Mouse (Mus musculus): ENCODE measurements at regions not wholly inside any gene's neighbourhood (a gene's known extent, or its start where the extent isn't known, plus 50 kb on each side); places are given as distances from the start of the nearest gene placed in this dataset.

DNA sequence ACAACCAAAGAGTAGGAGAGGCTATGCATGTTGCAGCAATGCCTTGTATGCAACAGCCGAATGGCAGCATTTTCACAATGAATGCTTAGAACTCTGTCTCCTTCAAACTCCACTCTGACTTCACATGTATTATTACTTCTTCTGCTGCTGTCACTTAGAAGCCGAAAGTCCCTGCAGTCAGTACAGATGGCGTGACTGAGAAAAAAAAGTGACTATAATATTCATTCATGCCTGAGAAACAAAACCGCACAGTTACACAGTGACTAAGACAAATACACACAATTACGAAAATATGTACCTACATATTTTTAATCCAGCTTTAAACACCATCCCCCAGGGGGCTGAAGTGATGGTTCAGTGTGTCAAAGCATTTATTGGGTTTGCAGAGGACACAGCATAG lies 154.8 kb upstream of the Pitx2 start:
- no peak for DNase-seq

DNA sequence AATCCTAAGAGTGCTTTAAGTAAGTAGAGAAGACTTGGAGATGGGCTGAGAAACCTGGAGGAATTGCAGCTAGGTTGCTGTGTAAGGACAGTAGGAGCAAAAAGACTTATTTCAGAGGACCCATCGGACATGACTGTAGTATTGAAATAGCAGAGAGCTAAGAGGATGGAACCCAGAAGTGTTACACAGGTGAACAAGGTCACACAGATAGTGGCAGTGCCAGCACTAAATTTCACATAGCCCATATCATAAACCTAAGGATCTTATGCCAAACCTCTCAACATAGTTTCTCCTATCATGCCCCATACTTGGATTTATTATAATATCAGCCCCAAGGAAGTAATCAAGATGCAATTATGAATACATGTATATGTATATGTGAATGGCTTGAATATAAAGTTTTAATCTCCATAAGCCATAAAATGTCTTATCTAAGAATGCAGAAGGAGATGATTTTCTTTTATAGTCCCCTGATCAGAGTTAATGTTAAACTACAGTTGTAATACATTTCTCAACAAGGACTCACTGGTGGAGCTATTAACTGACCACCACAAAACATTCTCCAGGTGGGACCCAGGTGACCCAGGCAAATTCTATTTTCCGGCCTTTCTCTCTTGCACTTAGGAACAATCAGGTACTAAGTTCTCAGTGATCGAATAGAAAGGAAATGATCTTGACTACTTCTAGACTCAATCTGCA lies 149.6 kb upstream of the Pitx2 start:
- DNase-seq = no peak

DNA sequence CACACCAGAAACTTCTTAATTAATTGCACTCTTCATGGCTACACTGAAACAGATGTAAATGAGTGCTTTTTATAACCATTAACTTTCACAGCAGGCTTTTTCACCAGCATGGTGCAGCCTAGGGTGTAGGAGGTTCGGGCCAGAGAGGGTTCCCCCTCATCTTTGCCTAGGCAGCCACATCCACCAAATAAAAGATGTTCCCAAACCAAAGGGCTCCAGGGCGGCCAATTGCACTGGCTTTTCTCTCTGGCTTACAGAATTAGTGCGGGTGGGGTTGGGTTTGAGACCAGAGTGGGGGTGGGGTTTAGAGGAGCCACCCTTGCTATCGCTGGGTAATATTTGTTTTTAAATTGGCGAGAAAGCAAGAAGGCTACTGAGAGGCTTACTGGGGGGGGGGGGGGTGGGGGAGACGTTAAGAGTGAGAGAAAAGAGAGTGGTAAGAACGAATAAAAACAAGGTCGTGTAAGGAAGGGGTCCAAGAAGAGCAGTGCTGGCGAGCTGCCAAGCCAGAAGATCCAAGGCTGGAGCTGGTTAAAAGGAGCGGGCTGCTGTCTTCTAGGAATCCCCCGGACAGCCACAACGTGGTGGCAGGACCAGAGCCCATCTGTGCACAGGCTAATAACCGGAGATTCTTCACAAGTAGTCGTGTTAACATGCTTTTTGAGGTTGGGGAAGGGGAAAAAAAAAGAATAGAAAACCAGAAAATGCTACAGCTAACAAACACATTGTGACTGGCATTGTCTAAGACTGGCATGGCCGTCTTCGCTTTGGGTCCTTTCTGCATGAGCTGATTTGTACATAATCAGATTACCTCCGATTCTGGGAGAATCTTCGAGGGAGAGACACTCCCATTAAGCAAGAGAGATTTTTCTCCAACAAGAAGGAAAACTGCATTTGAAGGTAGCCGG lies 134.0 kb upstream of the Pitx2 start:
- peak in 1 of 2 experiments; percentile 2 for DNase-seq

DNA sequence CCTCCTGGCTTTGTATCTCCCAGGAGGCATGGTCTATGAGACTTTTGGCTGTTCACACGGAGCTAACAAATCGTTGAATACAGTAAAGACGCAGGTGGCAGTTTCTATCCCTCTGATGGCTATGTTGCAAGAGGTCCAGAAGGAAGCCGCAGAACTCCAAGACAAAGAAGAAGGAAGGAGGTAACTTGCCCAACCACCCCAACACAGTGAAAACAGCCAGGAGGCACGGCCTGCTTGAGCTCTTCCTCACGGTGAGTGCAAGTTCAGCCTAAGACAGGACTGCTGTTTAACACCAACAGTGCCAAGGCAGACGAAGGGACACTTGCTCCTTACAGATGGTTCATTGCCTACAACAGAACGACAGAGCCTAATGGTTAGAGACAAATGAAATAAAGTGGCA lies 130.0 kb upstream of the Pitx2 start:
- no peak for DNase-seq

DNA sequence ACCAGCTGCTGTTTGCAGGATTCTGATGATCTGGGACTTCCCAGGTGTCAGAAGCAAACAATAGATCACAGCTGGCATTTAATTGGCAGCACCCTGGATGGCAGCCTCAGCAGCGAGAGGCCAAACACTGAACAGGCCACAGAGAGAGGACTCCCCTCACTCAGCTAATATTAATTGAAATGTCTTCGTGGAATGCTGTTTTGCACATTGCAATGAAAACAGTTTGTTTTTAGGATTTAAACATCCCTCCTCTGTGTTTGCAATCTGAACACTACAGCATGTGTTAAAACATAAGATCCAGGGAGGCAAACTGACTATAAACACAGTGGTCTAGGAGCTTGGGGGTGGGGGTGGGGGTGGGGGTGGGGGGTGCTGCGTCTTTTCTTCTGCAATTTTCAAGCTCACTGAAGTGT lies 129.2 kb upstream of the Pitx2 start:
- no peak for DNase-seq

- no peak for DNase-seq
Measured at GRCm38 (mm10) chr3:129071002-129071401, 128.7 kb upstream of the Pitx2 start.

GRCm38 (mm10) chr3:129076396-129076795 lies 123.3 kb upstream of the Pitx2 start:
- DNase-seq = no peak

DNA sequence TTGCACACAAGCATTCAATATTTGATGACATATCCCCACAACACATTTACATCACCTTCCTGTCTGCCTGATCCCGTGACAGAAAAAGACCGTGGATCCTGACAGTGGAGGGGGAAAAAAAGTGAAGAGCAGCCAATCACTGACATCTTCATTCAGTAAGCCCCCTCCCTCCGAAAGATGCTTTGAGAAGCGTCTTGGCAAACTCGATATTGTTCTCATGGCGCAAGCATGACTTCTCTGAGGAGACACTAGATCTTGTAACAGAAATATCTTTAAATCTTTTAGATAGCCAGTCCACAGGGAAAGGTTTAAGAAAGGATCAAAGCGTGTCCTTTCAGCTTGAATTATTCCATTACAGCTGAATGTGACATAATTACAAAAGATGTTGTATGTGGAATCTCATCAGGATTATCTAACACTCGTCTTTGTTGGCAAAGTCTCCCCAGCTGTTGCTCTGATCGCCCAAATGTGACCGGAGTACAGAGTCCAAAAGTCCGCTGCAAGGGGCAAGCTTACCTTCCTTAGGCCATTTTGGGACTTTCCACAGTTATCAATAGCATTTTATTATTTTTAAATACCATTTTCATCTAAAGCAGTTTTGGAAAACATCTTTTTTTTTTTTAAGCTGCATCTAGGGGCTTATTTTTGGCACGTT lies 95.8 kb upstream of the Pitx2 start:
- DNase-seq = peak in 1 of 2 experiments; percentile 3

- no peak for DNase-seq
Measured at GRCm38 (mm10) chr3:129104811-129105210, 94.9 kb upstream of the Pitx2 start.

DNA sequence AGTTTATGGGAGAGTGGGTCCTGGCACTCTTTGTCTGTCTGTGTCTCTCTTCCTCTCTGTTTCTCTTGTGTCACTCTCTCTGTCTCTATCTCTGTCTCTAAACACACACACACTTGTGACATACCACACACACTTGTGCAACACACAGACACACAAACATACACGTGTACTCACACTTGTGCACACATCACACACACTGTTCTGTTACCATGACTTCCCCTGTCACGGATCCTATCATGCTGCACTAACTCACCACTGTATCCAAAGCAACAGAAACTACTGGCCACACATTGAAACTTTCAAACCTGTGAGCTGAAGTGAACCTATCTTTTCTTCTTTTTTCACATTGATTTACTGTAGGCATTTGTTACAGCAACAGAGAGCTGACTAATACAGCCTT lies 93.5 kb upstream of the Pitx2 start:
- no peak for DNase-seq

DNA sequence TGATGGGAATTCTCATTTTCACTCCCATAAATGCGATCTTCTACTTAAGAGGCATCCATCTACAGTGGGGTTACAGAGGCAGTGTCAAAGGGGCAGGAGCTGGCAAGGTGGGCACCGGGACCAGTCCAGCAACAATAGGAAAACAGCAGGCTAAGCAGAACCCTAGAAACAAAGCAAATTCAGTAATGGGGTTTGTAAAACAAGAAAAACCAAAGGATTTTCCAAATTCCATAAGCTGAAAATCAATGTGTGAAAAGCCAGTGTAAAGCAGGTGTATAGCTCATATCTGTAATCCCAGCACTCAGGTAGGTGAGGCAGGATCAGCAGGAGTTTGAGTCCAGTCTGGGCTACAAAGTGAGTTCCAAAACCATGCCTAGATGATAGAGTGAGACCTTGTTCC lies 69.2 kb upstream of the Pitx2 start:
- DNase-seq = no peak

- no peak for DNase-seq
Measured at GRCm38 (mm10) chr3:129131140-129131539, 68.5 kb upstream of the Pitx2 start.

DNA sequence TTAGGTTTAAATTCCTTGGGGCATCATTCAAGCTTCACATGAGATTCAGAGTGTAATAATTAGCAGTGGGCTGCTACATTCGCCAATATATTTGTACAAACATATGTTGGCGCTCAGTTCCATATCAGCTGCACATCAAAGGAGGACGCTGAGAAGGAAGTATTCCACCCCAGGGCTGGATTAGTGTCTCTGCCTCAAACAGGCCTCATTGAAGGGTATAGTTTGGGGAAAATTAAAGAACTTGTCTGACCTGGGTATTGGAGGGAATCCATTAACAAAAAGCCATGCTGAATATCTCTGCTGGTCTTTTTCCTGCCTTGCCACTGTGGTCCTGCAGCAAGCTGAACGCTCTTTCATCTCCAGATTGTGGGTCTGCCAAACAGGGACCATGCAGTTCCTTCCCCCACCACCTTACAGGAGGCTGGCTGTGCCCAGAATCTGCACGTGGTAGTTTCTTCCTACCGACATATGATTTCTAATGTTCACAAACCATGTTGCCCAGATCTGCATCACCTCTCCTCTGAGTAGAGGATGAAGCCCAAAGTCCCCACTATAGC lies 67.7 kb upstream of the Pitx2 start:
- no peak for DNase-seq

Data from kidney, postnatal 25 days (tissue).